Mouse (Mus musculus): ENCODE measurements at regions not wholly inside any gene's neighbourhood (a gene's known extent, or its start where the extent isn't known, plus 50 kb on each side); places are given as distances from the start of the nearest gene placed in this dataset.
"Not testable (repeated sequence)": the region's sequence is repeated elsewhere in the genome, so short reads cannot be mapped to it uniquely, and the experiment has no call there.

DNA sequence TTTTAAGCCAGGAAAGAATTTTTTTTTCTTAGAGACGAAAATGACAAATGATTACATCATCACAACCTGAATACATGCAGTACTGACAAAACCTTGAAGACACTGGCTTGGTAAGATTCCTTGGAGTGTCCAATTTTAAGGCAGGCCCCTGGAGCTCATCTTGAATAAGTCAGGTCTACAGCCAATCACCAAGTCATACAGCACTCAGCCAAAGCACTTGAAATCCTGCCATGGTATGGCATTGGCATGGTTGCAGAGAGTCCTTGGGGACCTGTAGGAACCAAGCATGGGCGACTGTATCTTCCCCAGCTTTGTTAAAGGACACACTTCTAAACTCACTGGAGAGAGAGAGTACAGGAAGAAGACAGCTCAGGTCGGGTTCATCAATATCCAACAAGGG is 179.8 kb upstream of the Tmem45b start:
- Histone ChIP-seq H3K36me3 (ENCODE audit: control insufficient read depth, insufficient read depth, low read length) (no peaks in the 10 kb centered on the region), H3K4me1 (ENCODE audit: control insufficient read depth, insufficient read depth, low read length) (no peaks in the 10 kb centered on the region), H3K27ac (ENCODE audit: low read length) (no peak overlapping the region), H3K9me3 (replicated peaks; ENCODE audit: control insufficient read depth, low read length) (no peaks in the 10 kb centered on the region), H3K4me3 (replicated peaks; ENCODE audit: low read length) (no peak overlapping the region), H3K4me2 (ENCODE audit: low read depth, low read length) (no peak overlapping the region), H3K9ac (ENCODE audit: low read length) (no peak overlapping the region), H3K27me3 (ENCODE audit: control insufficient read depth, insufficient read depth, low read length) (no peaks in the 10 kb centered on the region)
- WGBS, result 76% methylated on average over 3 of the region's 3 CpGs
- ATAC-seq (ENCODE audit: insufficient read depth, low FRiP score), result no peak

DNA sequence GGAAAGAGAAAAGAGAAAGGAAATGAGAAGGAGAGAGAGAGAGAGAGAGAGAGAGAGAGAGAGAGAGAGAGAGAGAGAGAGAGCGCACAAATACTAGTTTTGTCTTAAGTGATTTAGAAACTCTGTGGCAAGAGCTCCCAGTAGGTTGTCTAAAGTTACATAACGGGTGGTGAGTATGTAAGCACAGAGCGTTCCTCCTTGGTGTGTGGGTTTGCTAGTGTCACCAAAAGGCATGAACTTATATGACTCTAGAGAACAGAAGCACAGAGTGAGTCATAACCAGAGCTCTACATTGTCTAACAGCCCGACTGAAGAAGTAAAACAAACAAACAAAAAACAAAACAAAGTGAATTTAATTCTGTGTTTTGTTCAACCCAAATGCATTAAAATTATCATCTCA is 177.9 kb upstream of the Tmem45b start:
- no peaks in the 10 kb centered on the region for H3K9me3 ChIP-seq (replicated peaks; ENCODE audit: control insufficient read depth, low read length)
- H3K27me3 ChIP-seq (ENCODE audit: control insufficient read depth, insufficient read depth, low read length), result no peaks in the 10 kb centered on the region
- no peak overlapping the region for H3K9ac ChIP-seq (ENCODE audit: low read length)
- H3K27ac ChIP-seq (ENCODE audit: low read length), result no peak overlapping the region
- no peaks in the 10 kb centered on the region for H3K4me1 ChIP-seq (ENCODE audit: control insufficient read depth, insufficient read depth, low read length)
- no peak overlapping the region for H3K4me2 ChIP-seq (ENCODE audit: low read depth, low read length)
- 69% methylated on average over 4 of the region's 4 CpGs for WGBS
- no peak for ATAC-seq (ENCODE audit: insufficient read depth, low FRiP score)
- no peak overlapping the region for H3K4me3 ChIP-seq (replicated peaks; ENCODE audit: low read length)
- no peaks in the 10 kb centered on the region for H3K36me3 ChIP-seq (ENCODE audit: control insufficient read depth, insufficient read depth, low read length)

DNA sequence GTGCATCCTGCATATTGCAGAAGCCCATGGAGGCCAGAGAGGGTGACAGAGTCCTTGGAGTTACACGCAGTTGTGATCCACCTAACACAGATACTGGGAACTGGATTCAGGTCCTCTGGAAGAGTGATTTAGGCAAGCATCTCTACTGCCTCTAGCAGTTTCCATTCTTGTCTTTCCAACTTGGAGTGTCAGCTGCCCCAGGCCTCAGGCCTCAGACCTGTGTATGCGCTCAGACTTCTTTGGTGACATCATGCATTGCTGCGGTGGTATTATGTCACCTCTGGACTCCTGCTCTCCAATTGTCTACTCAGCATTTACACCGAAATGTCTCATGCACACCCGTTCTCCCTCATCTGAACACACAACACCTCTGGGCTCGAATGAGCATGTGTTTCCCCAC is 164.0 kb upstream of the Tmem45b start:
- no peaks in the 10 kb centered on the region for H3K27me3 ChIP-seq (ENCODE audit: control insufficient read depth, insufficient read depth, low read length)
- no peak overlapping the region for H3K4me3 ChIP-seq (replicated peaks; ENCODE audit: low read length)
- H3K9me3 ChIP-seq (replicated peaks; ENCODE audit: control insufficient read depth, low read length), result no peaks in the 10 kb centered on the region
- H3K4me1 ChIP-seq (ENCODE audit: control insufficient read depth, insufficient read depth, low read length), result no peaks in the 10 kb centered on the region
- H3K27ac ChIP-seq (ENCODE audit: low read length), result no peak overlapping the region
- ATAC-seq (ENCODE audit: insufficient read depth, low FRiP score), result no peak
- H3K36me3 ChIP-seq (ENCODE audit: control insufficient read depth, insufficient read depth, low read length), result no peaks in the 10 kb centered on the region
- no peak overlapping the region for H3K9ac ChIP-seq (ENCODE audit: low read length)
- no peak overlapping the region for H3K4me2 ChIP-seq (ENCODE audit: low read depth, low read length)
- WGBS, result 91% methylated on average over 6 of the region's 6 CpGs

DNA sequence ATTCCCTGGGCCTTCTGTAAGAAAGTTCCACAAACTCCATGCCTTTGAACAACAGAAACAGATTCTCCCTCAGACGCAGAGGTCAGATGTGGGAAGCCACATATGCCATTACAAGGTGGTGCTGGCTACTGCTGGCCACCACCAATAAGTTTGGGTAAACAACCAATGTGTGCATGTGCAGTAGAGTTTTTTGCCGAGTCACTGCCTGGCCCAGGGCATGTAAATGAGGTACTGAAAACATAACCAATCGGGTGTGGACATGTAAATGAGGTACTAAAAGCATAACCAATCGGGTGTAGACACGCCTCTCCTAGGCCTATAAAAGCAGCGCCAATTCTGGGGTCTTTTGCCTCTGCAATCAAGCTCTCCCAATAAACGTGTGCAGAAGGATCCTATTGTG is 157.3 kb upstream of the Tmem45b start:
- not testable (repeated sequence) for H3K27ac ChIP-seq (ENCODE audit: low read length); ATAC-seq (ENCODE audit: insufficient read depth, low FRiP score); H3K9ac ChIP-seq (ENCODE audit: low read length); H3K27me3 ChIP-seq (ENCODE audit: control insufficient read depth, insufficient read depth, low read length); H3K4me3 ChIP-seq (replicated peaks; ENCODE audit: low read length); H3K9me3 ChIP-seq (replicated peaks; ENCODE audit: control insufficient read depth, low read length); H3K4me2 ChIP-seq (ENCODE audit: low read depth, low read length); H3K36me3 ChIP-seq (ENCODE audit: control insufficient read depth, insufficient read depth, low read length); H3K4me1 ChIP-seq (ENCODE audit: control insufficient read depth, insufficient read depth, low read length)
- 95% methylated on average over 7 of the region's 7 CpGs for WGBS

DNA sequence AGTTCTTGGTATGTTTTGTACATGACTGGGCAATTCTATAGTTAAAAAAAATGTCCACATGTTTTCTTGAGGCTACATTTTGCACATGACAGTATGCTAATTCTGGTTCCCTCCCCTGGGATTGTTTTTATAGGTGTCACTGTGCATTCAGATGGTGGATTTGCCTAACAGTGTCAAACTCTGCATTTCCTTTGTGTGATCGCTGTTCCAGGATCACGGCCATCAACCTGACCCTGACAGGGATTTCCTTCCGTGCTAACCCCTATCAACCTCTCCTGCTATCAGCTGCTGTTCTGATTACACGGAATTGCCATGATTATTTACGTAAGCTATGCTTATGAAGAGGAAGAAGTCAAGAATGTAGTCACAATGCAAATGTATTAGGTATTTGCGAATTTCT is 155.1 kb upstream of the Tmem45b start:
- WGBS, result 51% methylated on average over 6 of the region's 6 CpGs
- H3K4me3 ChIP-seq (replicated peaks; ENCODE audit: low read length), result no peak overlapping the region
- ATAC-seq (ENCODE audit: insufficient read depth, low FRiP score), result no peak
- no peak overlapping the region for H3K9ac ChIP-seq (ENCODE audit: low read length)
- H3K27ac ChIP-seq (ENCODE audit: low read length), result no peak overlapping the region
- H3K4me2 ChIP-seq (ENCODE audit: low read depth, low read length), result no peak overlapping the region
- no peaks in the 10 kb centered on the region for H3K27me3 ChIP-seq (ENCODE audit: control insufficient read depth, insufficient read depth, low read length)
- no peaks in the 10 kb centered on the region for H3K4me1 ChIP-seq (ENCODE audit: control insufficient read depth, insufficient read depth, low read length)
- no peaks in the 10 kb centered on the region for H3K9me3 ChIP-seq (replicated peaks; ENCODE audit: control insufficient read depth, low read length)
- no peaks in the 10 kb centered on the region for H3K36me3 ChIP-seq (ENCODE audit: control insufficient read depth, insufficient read depth, low read length)

DNA sequence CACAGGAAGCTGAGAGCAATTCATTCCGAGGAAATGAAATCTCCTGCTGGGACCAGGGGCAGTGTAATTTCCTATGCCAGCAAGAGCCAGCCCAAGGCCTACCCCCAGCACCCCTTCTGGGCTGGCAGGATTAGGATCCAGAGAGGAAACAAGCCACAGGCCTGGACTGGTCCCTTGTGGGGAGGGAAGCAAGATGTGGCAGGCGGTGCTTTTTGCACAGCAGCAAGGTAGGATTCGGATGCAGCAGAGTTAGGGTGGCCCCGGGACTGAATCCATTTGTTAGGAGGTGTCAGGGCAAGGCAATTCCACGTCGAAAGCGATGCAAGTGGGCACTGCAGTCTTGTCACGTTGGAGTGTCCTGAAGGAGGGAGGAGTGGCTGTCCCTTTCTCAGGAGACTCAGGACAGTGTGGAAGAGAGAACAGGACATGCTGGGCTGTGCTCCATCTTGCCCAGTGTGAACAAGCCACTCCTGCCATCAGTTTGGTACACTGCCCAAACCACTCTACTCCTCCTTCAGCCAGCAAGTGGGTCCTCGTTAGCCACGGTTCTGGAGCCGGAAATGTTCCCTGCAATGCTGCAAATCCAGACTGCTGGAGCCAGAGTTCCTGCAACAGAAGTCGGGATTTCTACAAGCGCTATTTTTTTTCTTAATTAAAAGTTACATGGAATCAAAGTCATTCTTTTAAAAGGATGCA is 150.1 kb upstream of the Tmem45b start:
- H3K4me1 ChIP-seq (ENCODE audit: control insufficient read depth, insufficient read depth, low read length), result no peaks in the 10 kb centered on the region
- no peak overlapping the region for H3K4me3 ChIP-seq (replicated peaks; ENCODE audit: low read length)
- WGBS, result 58% methylated on average over 13 of the region's 13 CpGs
- no peaks in the 10 kb centered on the region for H3K9me3 ChIP-seq (replicated peaks; ENCODE audit: control insufficient read depth, low read length)
- no peaks in the 10 kb centered on the region for H3K27me3 ChIP-seq (ENCODE audit: control insufficient read depth, insufficient read depth, low read length)
- no peak overlapping the region for H3K9ac ChIP-seq (ENCODE audit: low read length)
- no peak for ATAC-seq (ENCODE audit: insufficient read depth, low FRiP score)
- H3K4me2 ChIP-seq (ENCODE audit: low read depth, low read length), result no peak overlapping the region
- no peaks in the 10 kb centered on the region for H3K36me3 ChIP-seq (ENCODE audit: control insufficient read depth, insufficient read depth, low read length)
- H3K27ac ChIP-seq (ENCODE audit: low read length), result no peak overlapping the region

DNA sequence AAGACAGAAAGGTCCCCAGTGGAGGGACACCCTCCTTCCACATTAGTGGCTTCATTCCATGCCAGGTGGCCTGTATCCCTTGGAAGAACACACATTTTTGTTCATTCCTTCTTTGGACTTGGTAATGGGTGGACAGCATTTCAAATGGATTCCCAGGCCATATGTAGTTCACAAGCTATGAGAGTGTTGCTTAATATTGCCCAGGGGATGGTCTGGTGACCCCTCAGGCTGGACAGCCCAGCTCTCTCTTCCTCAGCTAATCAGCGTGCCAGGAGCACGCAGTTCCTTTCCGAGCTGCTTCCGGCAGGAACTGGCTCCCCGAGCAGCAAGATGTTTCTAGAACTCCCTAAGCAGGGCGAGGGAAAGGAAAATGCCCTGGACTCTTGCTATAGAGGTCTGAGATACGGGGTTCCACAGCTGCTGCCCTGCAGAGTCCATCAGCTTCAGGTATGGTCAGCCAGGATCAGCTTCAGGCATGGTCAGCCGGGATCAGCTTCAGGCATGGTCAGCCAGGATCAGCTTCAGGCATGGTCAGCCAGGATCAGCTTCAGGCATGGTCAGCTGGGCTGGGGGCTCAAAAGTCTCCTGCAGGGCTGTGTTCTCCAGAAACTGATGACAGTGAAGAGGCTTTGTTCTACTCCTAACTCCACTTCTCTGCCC is 146.9 kb upstream of the Tmem45b start:
- H3K27me3 ChIP-seq (ENCODE audit: control insufficient read depth, insufficient read depth, low read length), result no peaks in the 10 kb centered on the region
- no peak overlapping the region for H3K9ac ChIP-seq (ENCODE audit: low read length)
- H3K4me1 ChIP-seq (ENCODE audit: control insufficient read depth, insufficient read depth, low read length), result no peaks in the 10 kb centered on the region
- H3K4me2 ChIP-seq (ENCODE audit: low read depth, low read length), result no peak overlapping the region
- H3K27ac ChIP-seq (ENCODE audit: low read length), result no peak overlapping the region
- 78% methylated on average over 8 of the region's 8 CpGs for WGBS
- no peak for ATAC-seq (ENCODE audit: insufficient read depth, low FRiP score)
- H3K36me3 ChIP-seq (ENCODE audit: control insufficient read depth, insufficient read depth, low read length), result no peaks in the 10 kb centered on the region
- no peak overlapping the region for H3K4me3 ChIP-seq (replicated peaks; ENCODE audit: low read length)
- no peaks in the 10 kb centered on the region for H3K9me3 ChIP-seq (replicated peaks; ENCODE audit: control insufficient read depth, low read length)

DNA sequence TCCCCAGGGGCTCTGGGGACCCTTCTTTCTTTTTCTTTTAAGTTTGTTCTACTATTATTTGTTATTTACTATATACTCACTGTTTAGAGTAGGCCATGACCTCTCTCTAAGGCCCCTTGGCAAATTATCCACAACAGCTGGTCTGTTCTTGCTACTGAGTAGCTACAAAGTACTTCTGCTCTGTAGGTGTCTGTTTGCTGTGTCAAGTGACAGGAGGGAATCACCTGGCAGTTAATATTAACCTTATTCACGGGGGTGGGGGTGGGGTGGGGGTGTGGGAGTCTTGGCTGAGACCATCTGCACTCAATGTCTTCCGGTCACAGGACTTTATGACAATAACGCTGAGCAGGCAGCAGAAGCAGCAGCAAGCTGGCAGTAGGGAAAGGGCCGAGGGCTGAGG is 146.4 kb upstream of the Tmem45b start:
- H3K4me3 ChIP-seq (replicated peaks; ENCODE audit: low read length), result no peak overlapping the region
- 34% methylated on average over 4 of the region's 4 CpGs for WGBS
- no peaks in the 10 kb centered on the region for H3K27me3 ChIP-seq (ENCODE audit: control insufficient read depth, insufficient read depth, low read length)
- no peak for ATAC-seq (ENCODE audit: insufficient read depth, low FRiP score)
- H3K36me3 ChIP-seq (ENCODE audit: control insufficient read depth, insufficient read depth, low read length), result no peaks in the 10 kb centered on the region
- H3K9ac ChIP-seq (ENCODE audit: low read length), result no peak overlapping the region
- no peaks in the 10 kb centered on the region for H3K4me1 ChIP-seq (ENCODE audit: control insufficient read depth, insufficient read depth, low read length)
- no peak overlapping the region for H3K27ac ChIP-seq (ENCODE audit: low read length)
- H3K4me2 ChIP-seq (ENCODE audit: low read depth, low read length), result no peak overlapping the region
- H3K9me3 ChIP-seq (replicated peaks; ENCODE audit: control insufficient read depth, low read length), result no peaks in the 10 kb centered on the region

DNA sequence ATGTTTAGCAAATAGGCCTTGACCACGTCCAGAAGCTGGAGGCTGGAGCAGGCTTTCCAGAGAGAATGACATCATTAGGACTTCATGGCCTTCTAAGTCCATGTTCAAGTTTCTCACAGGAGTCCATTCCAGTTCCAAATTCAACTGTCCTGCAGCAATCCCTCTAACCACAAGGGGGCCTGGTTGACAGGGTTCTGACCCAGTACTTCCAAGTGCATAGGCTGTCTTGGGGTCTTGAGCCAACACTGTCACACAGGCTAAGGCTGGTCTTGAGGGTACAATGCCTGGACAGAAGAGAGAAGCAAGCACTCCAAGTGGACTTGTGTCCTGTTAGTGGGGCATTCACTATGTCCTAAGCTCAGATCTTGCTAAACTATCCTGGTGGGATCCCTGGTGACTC is 145.9 kb upstream of the Tmem45b start:
- no peak for ATAC-seq (ENCODE audit: insufficient read depth, low FRiP score)
- Histone ChIP-seq H3K27ac (ENCODE audit: low read length) (no peak overlapping the region), H3K9me3 (replicated peaks; ENCODE audit: control insufficient read depth, low read length) (no peaks in the 10 kb centered on the region), H3K9ac (ENCODE audit: low read length) (no peak overlapping the region), H3K4me1 (ENCODE audit: control insufficient read depth, insufficient read depth, low read length) (no peaks in the 10 kb centered on the region), H3K4me2 (ENCODE audit: low read depth, low read length) (no peak overlapping the region), H3K4me3 (replicated peaks; ENCODE audit: low read length) (no peak overlapping the region), H3K36me3 (ENCODE audit: control insufficient read depth, insufficient read depth, low read length) (no peaks in the 10 kb centered on the region), H3K27me3 (ENCODE audit: control insufficient read depth, insufficient read depth, low read length) (no peaks in the 10 kb centered on the region)
- WGBS, result 68% methylated on average over 1 of the region's 1 CpGs
